Mouse (Mus musculus) liver, embryonic 14.5 days (tissue): ENCODE results near the gene Vav1.

Source experiments
- CTCF ChIP-seq: IDR thresholded peaks from 2 replicates; pipeline ENCODE4 v1.5.1; 2016; ENCODE audit warnings: antibody characterized with exemption, low read depth, control low read depth
- EP300 ChIP-seq: IDR thresholded peaks from 2 replicates; pipeline ENCODE4 v1.6.1; 2016; ENCODE audit warnings: antibody characterized with exemption, low read depth

GRCm38 (mm10) chr17:57344029-57344707, 65.3 kb downstream of the Vav1 start:
- TF ChIP-seq CTCF (no peak), EP300 (no peak)
